Mouse (Mus musculus): ENCODE measurements around the gene Pepd. TPM values are rescaled to one million over a fixed set of nuclear protein-coding genes. Genes with fewer than 3 reads are reported as not detected.
A peak's percentile ranks its signal among the peaks of the same experiment; 100 is the strongest.

Gene Pepd
- polyA plus RNA-seq, 1 experiment from 2014 or later: 68.4 TPM

- no peaks in the 10 kb centered on the region for H3K27me3 ChIP-seq (ENCODE audit: control insufficient read depth, insufficient read depth, low read length)
- no peak overlapping the region for H3K4me3 ChIP-seq (ENCODE audit: low read depth, low read length)
- ATAC-seq (replicated peaks; ENCODE audit: insufficient number of reproducible peaks, low FRiP score, low TSS enrichment, low read depth) (no peak), DNase-seq (ENCODE audit: low spot score) (no peak)
- no peak overlapping the region for H3K27ac ChIP-seq (replicated peaks; ENCODE audit: low read depth, low read length)
- H3K4me2 ChIP-seq (ENCODE audit: low read depth, low read length): no peak overlapping the region
- H3K36me3 ChIP-seq (replicated peaks; ENCODE audit: control insufficient read depth, insufficient read depth, low read depth, low read length): no peaks in the 10 kb centered on the region
- 96% methylated on average over 2 of the region's 2 CpGs for WGBS
- no peak overlapping the region for H3K9ac ChIP-seq (replicated peaks; ENCODE audit: low read length)
- H3K9me3 ChIP-seq (replicated peaks; ENCODE audit: control insufficient read depth, low read length): no peaks in the 10 kb centered on the region
- peaks cover 5% of the 10 kb centered on the region for H3K4me1 ChIP-seq (ENCODE audit: control insufficient read depth, insufficient read depth, low read length)
Measured at GRCm38 (mm10) chr7:34936347-34936746, 24.2 kb downstream of the Pepd start.

- WGBS: 33% methylated on average over 7 of the region's 7 CpGs
- Histone ChIP-seq H3K27me3 (ENCODE audit: control insufficient read depth, insufficient read depth, low read length) (no peaks in the 10 kb centered on the region), H3K4me1 (ENCODE audit: control insufficient read depth, insufficient read depth, low read length) (peaks cover 5% of the 10 kb centered on the region), H3K4me3 (ENCODE audit: low read depth, low read length) (no peak overlapping the region), H3K9me3 (replicated peaks; ENCODE audit: control insufficient read depth, low read length) (no peaks in the 10 kb centered on the region), H3K4me2 (ENCODE audit: low read depth, low read length) (no peak overlapping the region), H3K36me3 (replicated peaks; ENCODE audit: control insufficient read depth, insufficient read depth, low read depth, low read length) (no peaks in the 10 kb centered on the region), H3K9ac (replicated peaks; ENCODE audit: low read length) (peak overlapping the region; percentile 1; the same call in 1 of the 2 replicates), H3K27ac (replicated peaks; ENCODE audit: low read depth, low read length) (peak overlapping the region; percentile 44; the same call in 1 of the 2 replicates)
- ATAC-seq (replicated peaks; ENCODE audit: insufficient number of reproducible peaks, low FRiP score, low TSS enrichment, low read depth): peak; percentile 60
- DNase-seq (ENCODE audit: low spot score): peak; percentile 28
Measured at GRCm38 (mm10) chr7:34938636-34939261, 26.6 kb downstream of the Pepd start.

DNA sequence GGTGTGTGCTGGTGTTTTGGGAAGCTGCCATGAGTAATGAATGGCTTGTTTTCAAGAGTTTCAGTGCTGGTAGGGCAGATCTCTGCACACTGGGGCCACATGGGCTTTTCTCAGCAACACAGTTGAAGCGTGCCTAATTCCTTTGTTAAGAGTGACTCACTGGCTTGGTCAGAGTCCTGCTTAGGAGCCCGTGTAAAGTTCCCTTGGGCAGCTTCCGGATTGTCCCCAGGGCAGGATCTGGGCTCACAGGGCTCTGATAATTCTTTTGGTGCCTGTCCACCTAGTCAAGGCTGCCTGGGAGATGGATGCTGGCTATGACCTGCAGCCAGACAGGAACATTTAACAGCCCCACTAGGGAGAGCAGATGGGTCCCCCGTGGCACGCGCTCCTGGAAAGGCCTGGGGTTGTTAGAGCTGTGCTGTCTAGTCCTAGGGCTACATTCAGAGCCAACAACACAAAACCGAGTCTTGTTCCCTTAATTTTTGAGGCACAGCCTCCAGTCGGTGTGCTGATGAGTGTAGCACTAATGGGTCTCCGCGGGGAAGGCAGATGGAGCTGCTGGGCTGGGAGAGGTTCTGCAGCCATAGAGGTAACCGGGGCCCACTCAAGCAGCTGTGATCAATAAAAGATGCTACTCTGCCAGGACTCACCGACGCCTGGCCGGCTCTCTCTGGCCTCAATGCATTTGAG lies 27.2 kb downstream of the Pepd start:
- H3K4me3 ChIP-seq (ENCODE audit: low read depth, low read length): no peak overlapping the region
- no peaks in the 10 kb centered on the region for H3K36me3 ChIP-seq (replicated peaks; ENCODE audit: control insufficient read depth, insufficient read depth, low read depth, low read length)
- H3K4me2 ChIP-seq (ENCODE audit: low read depth, low read length): no peak overlapping the region
- H3K9ac ChIP-seq (replicated peaks; ENCODE audit: low read length): peak overlapping the region; percentile 1; the same call in 1 of the 2 replicates
- DNase-seq (ENCODE audit: low spot score) (peak; percentile 54), ATAC-seq (replicated peaks; ENCODE audit: insufficient number of reproducible peaks, low FRiP score, low TSS enrichment, low read depth) (peak; percentile 65)
- WGBS: 30% methylated on average over 14 of the region's 14 CpGs
- H3K27ac ChIP-seq (replicated peaks; ENCODE audit: low read depth, low read length): peak overlapping the region; percentile 14; the same call in 1 of the 2 replicates
- peaks cover 5% of the 10 kb centered on the region for H3K4me1 ChIP-seq (ENCODE audit: control insufficient read depth, insufficient read depth, low read length)
- H3K27me3 ChIP-seq (ENCODE audit: control insufficient read depth, insufficient read depth, low read length): no peaks in the 10 kb centered on the region
- no peaks in the 10 kb centered on the region for H3K9me3 ChIP-seq (replicated peaks; ENCODE audit: control insufficient read depth, low read length)

- 23% methylated on average over 7 of the region's 7 CpGs for WGBS
- Histone ChIP-seq H3K9ac (replicated peaks; ENCODE audit: low read length) (no peak overlapping the region), H3K4me2 (ENCODE audit: low read depth, low read length) (no peak overlapping the region), H3K27me3 (ENCODE audit: control insufficient read depth, insufficient read depth, low read length) (no peaks in the 10 kb centered on the region), H3K36me3 (replicated peaks; ENCODE audit: control insufficient read depth, insufficient read depth, low read depth, low read length) (no peaks in the 10 kb centered on the region), H3K9me3 (replicated peaks; ENCODE audit: control insufficient read depth, low read length) (no peaks in the 10 kb centered on the region), H3K4me3 (ENCODE audit: low read depth, low read length) (no peak overlapping the region), H3K4me1 (ENCODE audit: control insufficient read depth, insufficient read depth, low read length) (peaks cover 5% of the 10 kb centered on the region), H3K27ac (replicated peaks; ENCODE audit: low read depth, low read length) (peak overlapping the region; percentile 14; the same call in 1 of the 2 replicates)
- DNase-seq (ENCODE audit: low spot score) (peak; percentile 26), ATAC-seq (replicated peaks; ENCODE audit: insufficient number of reproducible peaks, low FRiP score, low TSS enrichment, low read depth) (peak; percentile 37; the same call in 1 of the 2 replicates)
Measured at GRCm38 (mm10) chr7:34939952-34940312, 27.8 kb downstream of the Pepd start.

GRCm38 (mm10) chr7:34943581-34944123 lies 31.5 kb downstream of the Pepd start:
- ATAC-seq (replicated peaks; ENCODE audit: insufficient number of reproducible peaks, low FRiP score, low TSS enrichment, low read depth) (no peak), DNase-seq (ENCODE audit: low spot score) (no peak)
- 71% methylated on average over 4 of the region's 4 CpGs for WGBS
- no peaks in the 10 kb centered on the region for H3K9me3 ChIP-seq (replicated peaks; ENCODE audit: control insufficient read depth, low read length)
- H3K9ac ChIP-seq (replicated peaks; ENCODE audit: low read length): no peak overlapping the region
- no peak overlapping the region for H3K4me2 ChIP-seq (ENCODE audit: low read depth, low read length)
- H3K27ac ChIP-seq (replicated peaks; ENCODE audit: low read depth, low read length): no peak overlapping the region
- peaks cover 5% of the 10 kb centered on the region for H3K4me1 ChIP-seq (ENCODE audit: control insufficient read depth, insufficient read depth, low read length)
- H3K27me3 ChIP-seq (ENCODE audit: control insufficient read depth, insufficient read depth, low read length): no peaks in the 10 kb centered on the region
- no peaks in the 10 kb centered on the region for H3K36me3 ChIP-seq (replicated peaks; ENCODE audit: control insufficient read depth, insufficient read depth, low read depth, low read length)
- no peak overlapping the region for H3K4me3 ChIP-seq (ENCODE audit: low read depth, low read length)

GRCm38 (mm10) chr7:34946269-34946925 lies 34.2 kb downstream of the Pepd start:
- no peak overlapping the region for H3K4me3 ChIP-seq (ENCODE audit: low read depth, low read length)
- WGBS: 78% methylated on average over 7 of the region's 7 CpGs
- no peaks in the 10 kb centered on the region for H3K9me3 ChIP-seq (replicated peaks; ENCODE audit: control insufficient read depth, low read length)
- H3K27ac ChIP-seq (replicated peaks; ENCODE audit: low read depth, low read length): no peak overlapping the region
- no peaks in the 10 kb centered on the region for H3K36me3 ChIP-seq (replicated peaks; ENCODE audit: control insufficient read depth, insufficient read depth, low read depth, low read length)
- no peak for DNase-seq (ENCODE audit: low spot score)
- H3K9ac ChIP-seq (replicated peaks; ENCODE audit: low read length): no peak overlapping the region
- H3K27me3 ChIP-seq (ENCODE audit: control insufficient read depth, insufficient read depth, low read length): no peaks in the 10 kb centered on the region
- no peak for ATAC-seq (replicated peaks; ENCODE audit: insufficient number of reproducible peaks, low FRiP score, low TSS enrichment, low read depth)
- H3K4me2 ChIP-seq (ENCODE audit: low read depth, low read length): no peak overlapping the region
- H3K4me1 ChIP-seq (ENCODE audit: control insufficient read depth, insufficient read depth, low read length): no peaks in the 10 kb centered on the region

GRCm38 (mm10) chr7:34954548-34954947 lies 42.4 kb downstream of the Pepd start:
- Histone ChIP-seq H3K27ac (replicated peaks; ENCODE audit: low read depth, low read length) (no peak overlapping the region), H3K9ac (replicated peaks; ENCODE audit: low read length) (no peak overlapping the region), H3K9me3 (replicated peaks; ENCODE audit: control insufficient read depth, low read length) (no peaks in the 10 kb centered on the region), H3K4me1 (ENCODE audit: control insufficient read depth, insufficient read depth, low read length) (no peaks in the 10 kb centered on the region), H3K4me2 (ENCODE audit: low read depth, low read length) (no peak overlapping the region), H3K27me3 (ENCODE audit: control insufficient read depth, insufficient read depth, low read length) (no peaks in the 10 kb centered on the region), H3K36me3 (replicated peaks; ENCODE audit: control insufficient read depth, insufficient read depth, low read depth, low read length) (no peaks in the 10 kb centered on the region), H3K4me3 (ENCODE audit: low read depth, low read length) (no peak overlapping the region)
- DNase-seq (ENCODE audit: low spot score) (no peak), ATAC-seq (replicated peaks; ENCODE audit: insufficient number of reproducible peaks, low FRiP score, low TSS enrichment, low read depth) (no peak)
- 83% methylated on average over 9 of the region's 9 CpGs for WGBS

- Histone ChIP-seq H3K9me3 (replicated peaks; ENCODE audit: control insufficient read depth, low read length) (no peaks in the 10 kb centered on the region), H3K27me3 (ENCODE audit: control insufficient read depth, insufficient read depth, low read length) (no peaks in the 10 kb centered on the region), H3K27ac (replicated peaks; ENCODE audit: low read depth, low read length) (no peak overlapping the region), H3K9ac (replicated peaks; ENCODE audit: low read length) (no peak overlapping the region), H3K4me3 (ENCODE audit: low read depth, low read length) (no peak overlapping the region), H3K4me2 (ENCODE audit: low read depth, low read length) (no peak overlapping the region), H3K4me1 (ENCODE audit: control insufficient read depth, insufficient read depth, low read length) (no peaks in the 10 kb centered on the region), H3K36me3 (replicated peaks; ENCODE audit: control insufficient read depth, insufficient read depth, low read depth, low read length) (no peaks in the 10 kb centered on the region)
- no peak for DNase-seq (ENCODE audit: low spot score)
- ATAC-seq (replicated peaks; ENCODE audit: insufficient number of reproducible peaks, low FRiP score, low TSS enrichment, low read depth): no peak
- WGBS: 83% methylated on average over 3 of the region's 3 CpGs
Measured at GRCm38 (mm10) chr7:34955295-34955694, 43.1 kb downstream of the Pepd start.

All from embryonic facial prominence, embryonic 11.5 days (tissue).